Mouse (Mus musculus) spleen, adult 2 months (tissue): ENCODE data around the gene Sat2.

Source experiments
- CTCF ChIP-seq: fragments of 200-500 bp; IDR thresholded peaks from 2 replicates; pipeline ENCODE4 v1.5.1; 2011; ENCODE audit warnings: mild to moderate bottlenecking, inconsistent platforms; ENCODE audit not compliant: insufficient read depth, insufficient read length, insufficient replicate concordance; ENCODE audit errors: extremely low read depth
- POLR2A ChIP-seq: fragments of 200-500 bp; IDR thresholded peaks from 2 replicates; pipeline ENCODE4 v1.6.1; 2011; ENCODE audit warnings: low read depth, low read length, inconsistent platforms

- TF ChIP-seq CTCF = no peak
- no peak for TF ChIP-seq POLR2A
These were observed 40.6 kb upstream of the Sat2 start for GRCm38 (mm10) chr11:69581147-69581688.
